Mouse (Mus musculus) layer of hippocampus, postnatal 10 days (tissue): ENCODE results near the gene Mien1. TPM values are rescaled to one million over a fixed set of nuclear protein-coding genes. Genes with fewer than 3 reads are reported as not detected.

Source experiments
- DNase-seq, 2 experiments: peaks; one replicate each; pipeline ENCODE4 v3.0.0; 2021; ENCODE audit warnings: low spot score in 2 of 2
- total RNA-seq, 2 experiments: library from RNA; stranded (reverse); gene quantifications; 2 replicates each; pipeline ENCODE4 v1.2.3; 2021

Gene Mien1
- total RNA-seq, 2 experiments from 2014 or later: 108 to 110 TPM

DNA sequence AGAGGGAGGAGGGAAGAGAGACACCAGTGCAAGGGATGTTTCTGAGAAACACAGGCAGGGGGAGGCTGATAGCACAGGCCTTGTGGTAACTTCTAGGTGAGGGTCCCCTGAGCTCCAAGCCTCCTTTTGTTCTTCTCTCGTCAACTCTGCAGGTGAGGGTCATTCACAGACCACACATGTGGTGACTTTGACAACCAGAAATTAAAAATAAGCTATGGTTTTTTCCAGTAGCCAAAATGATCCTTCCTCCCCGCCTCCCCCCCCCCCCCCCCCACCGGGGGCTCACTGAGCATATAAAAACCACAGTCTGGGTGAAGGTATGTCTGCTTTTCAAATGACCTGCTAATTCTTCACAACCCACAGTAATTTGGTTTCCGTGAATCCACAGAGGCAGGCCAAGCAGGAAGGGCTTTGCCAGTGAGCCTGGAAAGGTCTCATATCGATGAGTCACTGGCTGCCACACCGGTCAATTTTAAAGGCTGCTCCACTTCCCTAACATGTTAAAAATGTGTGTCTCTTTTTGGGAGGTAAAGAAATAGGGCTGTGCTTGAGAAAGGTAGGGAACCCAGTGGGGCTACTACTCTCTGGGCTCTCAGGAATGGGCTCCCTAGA, 22.4 kb upstream of the Mien1 start:
- no peak for DNase-seq

DNA sequence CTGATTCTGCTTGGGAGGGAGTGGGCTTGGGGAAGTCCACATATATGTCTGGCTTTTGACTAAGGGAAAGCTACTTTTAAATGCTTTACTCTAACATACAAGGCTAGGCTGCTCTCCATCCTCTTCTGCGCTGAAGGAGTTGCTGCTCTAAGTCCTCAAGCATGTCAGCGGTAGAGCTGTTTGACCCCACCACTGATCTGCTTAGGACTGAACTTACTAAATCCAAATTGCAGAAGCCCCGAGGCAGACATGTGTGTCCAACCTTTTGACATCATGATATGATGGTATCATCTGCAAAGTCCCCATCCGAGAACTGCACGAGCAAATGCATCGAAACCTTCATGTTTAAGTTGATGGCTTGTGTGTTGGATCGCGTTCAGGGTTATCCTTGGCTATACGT, 21.1 kb upstream of the Mien1 start:
- no peak for DNase-seq

DNA sequence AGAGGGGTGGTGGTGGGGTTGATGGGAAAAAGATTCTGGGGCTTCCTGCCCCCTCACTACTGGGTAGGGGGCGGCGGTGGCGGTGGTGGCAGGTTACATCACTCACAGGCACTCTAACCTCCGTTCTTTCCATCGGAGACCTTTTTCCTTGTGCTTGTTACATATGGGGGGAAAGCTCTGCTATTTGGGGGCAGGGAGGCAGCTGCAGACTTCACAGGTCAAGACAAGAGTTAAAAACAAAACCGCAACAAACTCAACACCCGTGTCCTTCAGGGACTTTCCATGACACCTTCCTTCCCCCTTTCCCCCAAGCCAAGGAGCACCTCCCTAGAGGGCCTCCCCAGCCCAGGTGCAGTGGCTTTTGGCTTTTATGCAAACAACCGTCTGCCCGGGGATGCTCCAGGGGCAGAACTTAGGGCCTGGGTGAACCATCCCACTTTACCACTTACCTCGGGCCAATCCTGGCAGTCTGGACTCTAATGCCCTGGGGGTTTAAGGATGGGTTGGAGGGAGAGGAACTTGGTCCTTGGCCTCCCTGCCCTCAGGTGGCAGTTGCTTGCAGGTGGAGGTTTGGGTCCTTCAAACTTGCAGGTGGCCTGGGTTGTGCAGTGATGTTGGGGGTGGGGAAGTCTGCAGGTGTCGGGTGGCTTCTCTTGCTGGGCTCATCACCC, 20.4 kb upstream of the Mien1 start:
- no peak for DNase-seq

DNA sequence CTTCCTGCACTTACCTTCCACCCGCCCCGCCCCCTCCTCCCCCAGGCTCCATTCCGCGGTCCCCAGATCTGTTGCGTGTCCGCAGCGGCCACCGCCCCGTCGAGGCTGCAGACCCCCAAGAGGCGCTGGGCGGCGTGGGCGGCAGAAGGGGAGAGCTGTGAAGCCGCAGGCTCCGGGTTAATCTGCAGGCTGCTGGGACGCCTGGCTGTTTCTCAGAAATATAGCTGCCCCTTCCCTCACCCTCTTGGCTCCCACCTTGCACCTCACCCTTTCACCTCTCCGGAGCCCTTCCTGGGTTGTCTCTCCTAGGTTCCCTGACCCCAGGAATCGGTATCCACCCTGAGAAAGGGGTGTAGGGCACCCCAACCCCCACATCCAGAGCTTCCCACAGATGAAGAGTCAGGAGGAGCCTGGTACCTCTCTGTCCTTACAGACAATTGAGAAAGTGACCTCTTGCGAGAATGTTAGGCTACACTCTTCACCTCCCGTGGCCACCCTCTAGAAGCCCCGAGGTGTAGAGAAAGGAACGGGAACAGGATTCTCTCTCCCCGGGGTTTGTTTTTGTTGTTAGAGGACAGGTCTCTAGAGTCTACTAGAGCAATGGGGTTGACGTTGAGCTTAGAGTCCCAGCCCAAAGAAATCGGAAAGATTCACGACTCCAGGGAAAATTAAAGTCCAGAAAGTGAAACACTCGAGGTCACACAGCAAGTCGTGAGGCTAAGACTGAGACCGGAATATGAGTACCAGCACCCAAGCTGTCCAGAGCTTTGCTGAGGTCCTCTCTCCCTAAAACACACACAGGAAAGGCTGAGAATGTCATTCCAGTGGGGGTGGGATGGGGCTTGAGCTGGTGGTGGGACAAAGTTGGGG, 19.6 kb upstream of the Mien1 start:
- no peak for DNase-seq

DNA sequence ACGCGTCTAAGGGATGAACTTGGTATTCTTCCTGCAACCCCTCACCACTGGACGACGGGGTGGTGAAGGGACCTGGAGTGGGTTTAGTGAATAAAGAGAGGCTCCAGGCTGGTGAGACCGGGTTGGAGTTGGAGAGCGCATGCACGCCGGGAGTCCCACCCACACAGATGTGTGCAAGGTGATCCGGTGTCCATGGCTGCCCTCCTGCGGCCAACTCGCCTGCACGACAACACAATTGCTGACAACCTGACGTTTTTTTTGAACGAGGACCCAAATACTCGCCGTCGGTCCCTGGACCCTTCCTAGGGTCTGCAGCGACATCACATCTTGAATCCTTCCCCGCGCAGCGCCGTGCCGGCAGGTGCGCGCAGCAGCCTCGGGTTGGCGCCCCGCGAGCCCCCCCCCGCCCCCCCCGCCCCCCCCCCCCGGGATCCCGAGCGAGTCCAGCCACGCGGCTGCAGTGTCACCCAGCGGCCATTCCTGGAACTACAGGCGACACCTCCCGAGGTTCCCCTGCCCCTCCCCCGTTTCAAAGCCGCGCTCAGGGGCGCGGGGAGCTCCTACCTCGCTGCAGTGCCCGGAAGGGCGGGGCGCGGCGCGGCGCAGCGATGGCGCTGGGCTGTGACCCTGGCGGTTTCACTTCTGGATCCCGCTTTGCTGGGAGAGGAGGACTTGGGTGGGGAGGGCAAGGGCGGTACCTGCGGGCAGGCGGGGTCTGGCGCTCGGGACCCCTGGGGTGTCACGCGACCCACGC, 18.8 kb upstream of the Mien1 start:
- peak; percentile 92 to 93 for DNase-seq

DNA sequence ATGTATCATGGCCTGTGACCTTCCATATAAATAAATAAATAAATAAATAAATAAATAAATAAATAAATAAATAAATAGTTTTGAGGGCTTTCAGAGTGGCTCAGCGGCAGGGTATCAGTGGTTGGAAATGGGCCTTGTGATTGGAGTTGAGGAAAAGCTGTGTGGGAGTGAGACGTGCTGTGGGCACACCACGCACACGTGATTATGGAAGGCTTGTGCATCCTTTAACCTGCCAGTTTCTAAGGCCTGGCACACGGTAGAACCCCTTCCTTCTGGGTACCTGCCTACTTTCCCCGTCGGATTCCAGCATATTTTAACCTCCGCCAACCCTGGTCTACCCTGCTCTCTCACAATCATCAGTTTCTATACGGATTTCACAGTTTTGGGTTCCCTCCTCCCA, 18.2 kb upstream of the Mien1 start:
- no peak for DNase-seq

DNA sequence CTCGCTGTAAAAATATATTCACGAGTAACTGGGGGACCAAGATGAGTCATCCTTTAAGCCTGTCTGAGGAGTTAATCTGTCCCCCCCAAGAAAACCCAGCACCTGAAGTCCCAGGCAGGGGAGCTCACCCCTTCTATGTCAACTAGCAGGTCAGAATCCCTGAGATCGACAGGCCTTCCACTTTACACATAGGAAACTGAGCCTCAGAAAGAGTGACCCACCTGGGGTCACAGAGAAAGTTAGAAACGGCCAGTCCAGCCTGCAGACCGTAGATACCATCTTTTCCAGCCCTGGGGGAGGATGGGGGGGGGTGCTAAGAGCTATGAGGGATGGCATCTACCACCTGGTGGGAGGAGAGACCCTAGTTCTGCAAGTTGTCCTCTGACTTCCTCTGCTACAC, 17.8 kb upstream of the Mien1 start:
- DNase-seq: no peak

DNA sequence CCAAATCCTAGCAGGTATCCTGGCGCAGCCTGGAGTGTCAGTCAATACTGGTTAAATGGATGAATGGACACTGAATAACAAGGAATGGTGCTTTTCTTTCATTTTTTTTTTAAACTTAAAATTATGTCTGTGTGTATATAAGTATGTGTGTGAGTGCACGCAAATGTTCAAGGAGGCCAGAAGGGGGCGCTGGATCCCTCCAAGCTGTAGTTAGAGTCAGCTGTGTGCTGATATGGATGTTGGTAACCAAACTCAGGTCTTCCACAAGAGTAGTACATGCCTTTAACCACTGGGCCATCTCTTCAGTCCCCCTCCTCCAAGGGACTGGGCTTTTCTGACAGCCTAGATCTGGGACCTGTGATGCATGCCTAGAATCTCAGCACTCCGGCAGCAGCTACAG, 16.7 kb upstream of the Mien1 start:
- DNase-seq: no peak

DNA sequence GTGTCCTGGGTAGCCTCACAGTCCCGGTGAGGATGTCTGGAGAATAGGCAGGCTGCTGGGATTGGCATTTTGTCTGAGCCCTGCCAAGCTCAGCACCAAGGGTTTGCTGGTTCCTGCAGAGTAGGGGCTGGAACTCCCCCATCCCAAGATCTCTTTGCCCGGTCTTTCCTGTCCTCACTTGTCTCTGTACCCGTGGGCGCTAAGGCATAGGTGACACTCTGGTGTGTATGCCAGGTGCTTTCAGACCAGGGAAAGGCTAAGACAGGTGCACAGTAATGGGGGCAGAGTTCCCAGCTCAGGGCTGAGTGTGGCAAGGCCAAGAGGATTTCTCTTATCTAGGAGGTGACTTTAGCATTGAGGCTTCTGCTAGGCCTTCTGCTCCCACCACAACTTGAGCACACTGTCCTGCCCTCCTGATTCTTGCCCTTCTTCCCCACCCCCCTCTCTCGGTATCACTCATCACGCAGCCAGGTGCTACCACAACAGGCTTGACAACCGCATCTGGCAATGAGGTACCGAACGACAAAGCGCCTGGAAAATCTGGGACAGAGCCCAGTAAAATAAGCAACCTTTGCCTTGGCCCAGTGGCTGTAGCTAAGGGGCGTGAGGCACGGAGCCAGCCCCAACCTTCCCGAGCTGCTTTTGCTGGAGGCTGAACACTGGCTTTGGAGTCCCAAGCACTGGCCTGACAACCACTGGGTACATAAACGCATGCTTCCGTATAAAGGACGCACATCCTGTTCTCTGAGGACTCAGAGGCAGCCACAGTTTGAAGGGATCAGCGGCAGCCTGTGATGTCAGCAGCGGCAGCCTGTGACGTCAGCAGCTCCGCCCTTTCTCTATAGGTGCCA, 11.4 kb upstream of the Mien1 start:
- DNase-seq: no peak

DNA sequence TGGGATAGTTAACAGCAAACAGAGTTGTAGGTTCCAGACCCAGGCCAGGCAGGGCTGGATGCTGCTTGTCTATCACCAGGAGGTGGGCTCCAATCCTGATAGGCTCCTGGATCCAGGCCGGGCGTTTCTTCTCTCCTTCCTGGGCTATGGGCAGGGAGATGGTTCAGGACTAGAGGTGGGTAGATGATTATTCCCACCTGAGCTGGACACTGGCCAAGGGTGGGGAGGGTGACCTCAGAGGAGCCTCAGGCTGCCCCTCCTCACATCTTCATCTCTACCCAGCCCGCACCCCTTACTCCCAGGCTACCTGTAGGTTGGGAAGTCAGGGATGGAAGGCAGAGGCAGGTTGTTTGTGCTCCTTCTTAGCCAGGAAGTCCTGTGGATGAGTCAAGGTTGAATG, 10.6 kb upstream of the Mien1 start:
- DNase-seq: no peak

DNA sequence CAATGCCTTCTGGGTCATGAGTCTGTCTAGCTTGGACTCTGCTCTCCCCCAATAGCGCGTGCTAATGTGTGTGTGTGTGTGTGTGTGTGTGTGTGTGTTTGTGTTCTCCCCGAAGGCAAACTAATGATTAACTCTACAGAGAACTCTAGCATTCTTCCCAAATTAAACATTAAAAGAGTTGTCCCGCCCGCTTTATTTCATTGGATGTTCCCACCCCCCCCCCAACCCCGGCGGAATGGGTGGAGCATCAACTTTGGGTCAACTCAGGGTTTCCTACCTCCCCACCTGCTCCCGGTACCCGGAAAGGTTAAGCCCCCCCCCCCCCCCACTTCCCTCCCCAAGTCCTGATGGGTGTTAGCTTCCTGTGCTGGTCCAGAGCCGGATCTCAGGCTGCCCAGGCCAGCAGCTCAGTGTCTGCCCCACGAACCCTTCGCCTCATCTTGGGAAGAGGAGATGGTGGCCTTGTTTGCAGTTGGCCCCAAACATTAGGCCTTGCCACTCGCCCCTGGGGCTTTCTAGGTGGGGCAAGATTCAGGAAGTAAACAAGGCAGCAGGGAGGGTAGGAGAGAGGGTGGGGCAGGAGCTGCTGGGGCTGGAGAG, 9.5 kb upstream of the Mien1 start:
- no peak for DNase-seq

DNA sequence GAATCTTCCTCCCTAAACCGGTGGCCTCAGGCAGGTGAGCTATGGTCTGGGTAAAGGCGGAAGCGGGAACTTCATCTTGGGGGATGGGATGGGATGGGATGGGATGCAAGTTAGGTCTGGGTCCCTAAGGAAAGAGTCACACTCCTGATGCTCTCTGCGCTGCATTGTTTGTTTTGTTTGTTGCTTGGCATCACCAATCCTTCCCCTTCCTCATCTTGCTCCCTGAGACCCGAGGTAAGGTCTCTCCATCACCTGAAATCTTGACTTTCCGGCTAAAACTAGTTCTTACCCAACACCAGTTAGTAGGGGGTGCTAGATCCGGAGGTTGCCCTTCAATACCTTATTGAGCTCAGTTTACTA, 8.7 kb upstream of the Mien1 start:
- no peak for DNase-seq

DNA sequence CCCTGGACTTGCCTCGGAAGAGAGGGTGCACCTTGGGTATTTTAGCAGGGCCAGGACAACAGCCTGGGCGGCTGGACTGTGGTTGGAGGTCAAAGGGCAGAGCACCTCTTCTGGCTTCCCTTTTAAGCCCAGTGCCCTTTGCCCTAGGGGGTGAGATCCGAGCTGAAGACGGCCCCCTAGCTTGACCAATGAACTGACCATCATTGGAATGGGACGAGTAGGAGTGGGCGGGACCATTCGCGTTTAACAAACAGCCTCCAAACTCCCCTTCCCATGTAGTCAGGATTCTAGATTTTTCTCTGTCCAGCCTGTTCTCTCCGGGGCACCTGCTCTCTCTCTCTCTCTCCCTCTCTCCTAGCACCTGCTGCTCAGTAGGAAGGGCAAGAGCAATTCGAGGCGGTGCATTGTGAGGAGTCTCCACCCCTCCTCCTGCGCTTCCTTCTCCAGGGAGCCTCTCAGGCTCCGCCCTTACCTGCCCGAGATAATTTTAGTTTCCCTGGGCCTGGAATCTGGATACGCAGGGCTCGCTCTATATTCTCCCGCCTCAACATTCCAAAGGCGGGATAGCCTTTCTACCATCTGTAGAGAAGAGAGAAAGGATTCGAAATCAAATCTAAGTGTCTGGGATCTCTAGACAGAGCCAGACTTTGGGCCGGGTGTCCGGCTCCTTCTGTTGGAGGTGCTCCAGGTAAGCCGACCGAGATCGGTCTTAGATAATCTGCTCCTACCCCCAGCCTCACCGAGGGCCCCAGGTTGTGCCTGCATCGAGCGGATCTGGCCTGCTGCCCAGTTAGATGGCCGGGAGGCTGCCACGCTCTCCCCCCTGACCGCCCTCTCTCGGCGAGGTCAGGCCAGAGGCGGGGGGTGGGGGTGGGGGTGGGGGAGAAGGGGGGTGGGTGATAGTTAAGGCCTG, 8.0 kb upstream of the Mien1 start:
- no peak for DNase-seq

DNA sequence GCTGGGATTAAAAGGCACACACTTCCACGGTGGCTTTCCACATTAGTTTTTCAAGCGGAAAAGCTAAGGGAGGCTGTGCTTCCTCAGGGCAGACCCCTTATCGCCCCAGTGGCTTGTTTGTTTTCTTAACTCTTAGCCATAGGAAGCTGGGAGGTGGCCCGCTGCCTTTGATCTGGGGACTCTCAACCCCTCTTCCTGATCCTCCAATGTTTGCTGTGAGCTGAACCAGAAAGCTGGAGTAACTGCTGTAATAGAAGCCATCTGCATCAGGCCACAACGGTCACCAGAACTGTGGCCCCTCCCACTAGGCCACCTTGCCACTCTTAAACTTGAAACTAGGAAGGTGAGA, 7.4 kb upstream of the Mien1 start, which contains the start of gene Grb7:
Grb7 (plus strand) TSS at position 182 of the 349 bp plus-strand sequence.
- DNase-seq: no peak

DNA sequence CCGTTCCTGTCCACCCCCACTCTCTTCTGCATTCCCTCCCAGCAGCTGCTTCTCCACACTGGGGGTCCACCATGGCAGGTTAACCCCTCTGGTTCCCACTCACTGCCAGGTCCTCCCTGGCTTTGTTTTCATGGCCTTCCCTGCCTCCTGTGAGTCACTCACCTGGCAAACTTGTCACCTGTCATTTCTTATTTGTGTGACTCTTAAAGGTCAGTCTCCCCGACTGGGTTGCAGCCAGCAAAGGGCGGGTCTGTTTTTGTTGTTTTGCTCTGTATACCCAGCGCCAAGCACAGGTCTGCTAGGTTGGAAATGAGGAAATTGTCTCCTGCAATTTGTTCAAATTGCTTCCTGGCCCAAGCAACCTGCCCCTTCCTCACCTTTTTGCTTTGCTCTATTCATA, 6.9 kb upstream of the Mien1 start:
- no peak for DNase-seq

DNA sequence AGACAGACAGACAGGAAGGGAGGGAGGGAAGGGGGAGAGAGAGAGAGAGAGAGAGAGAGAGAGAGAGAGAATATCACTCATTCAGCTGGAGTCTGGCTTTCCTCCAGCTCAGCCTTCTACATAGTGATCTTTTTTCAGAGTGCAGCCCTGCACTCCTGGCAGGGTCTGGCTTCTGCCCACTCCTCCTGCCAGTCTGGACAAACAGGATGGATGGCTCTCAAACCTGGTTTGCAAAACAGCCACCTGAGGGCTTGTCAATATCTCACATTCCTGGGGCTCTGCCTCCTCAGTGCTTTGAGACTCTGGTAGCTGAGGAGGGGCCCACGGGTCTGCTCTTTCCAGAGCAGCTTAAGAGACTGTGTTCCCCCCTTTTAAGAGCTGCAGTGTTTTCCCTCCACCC, 6.4 kb upstream of the Mien1 start:
- no peak for DNase-seq

DNA sequence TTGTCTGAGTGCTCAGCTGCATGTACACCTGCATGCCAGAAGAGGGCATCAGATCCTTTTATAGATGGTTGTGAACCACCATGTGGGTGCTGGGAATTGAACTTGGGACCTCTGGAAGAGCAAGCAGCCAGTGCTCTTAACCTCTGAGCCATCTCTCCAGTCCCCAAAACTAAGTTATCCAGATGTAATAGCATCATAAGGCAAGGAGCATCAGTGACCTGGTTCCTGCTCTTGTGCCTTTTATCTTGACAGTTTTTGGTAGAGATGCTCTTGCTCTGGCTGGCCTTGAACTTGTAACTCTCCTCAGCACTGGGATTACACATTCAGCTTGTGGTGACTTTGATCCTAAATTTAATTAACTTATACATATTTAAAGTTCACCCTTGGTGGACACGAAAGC, 4.9 kb upstream of the Mien1 start:
- no peak for DNase-seq

DNA sequence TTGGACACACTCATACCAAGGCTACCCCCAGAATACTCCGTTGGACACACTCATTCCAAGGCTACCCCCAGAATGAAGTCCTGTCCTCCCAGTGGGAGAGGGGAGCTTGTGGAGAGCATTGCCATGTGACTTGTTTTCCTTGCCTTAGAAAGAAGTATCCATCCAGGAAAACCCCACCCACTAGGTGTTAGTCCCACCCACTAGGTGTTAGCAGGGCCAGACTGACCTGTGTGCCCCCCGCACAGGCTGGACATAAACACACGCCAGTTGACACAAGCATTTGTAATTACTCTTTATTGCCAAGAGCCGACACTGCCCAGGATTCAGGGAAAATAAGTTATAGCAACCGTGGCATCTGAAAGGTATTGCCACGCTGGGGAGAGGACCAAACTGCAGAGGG, 1.4 kb downstream of the Mien1 start:
- DNase-seq: no peak

DNA sequence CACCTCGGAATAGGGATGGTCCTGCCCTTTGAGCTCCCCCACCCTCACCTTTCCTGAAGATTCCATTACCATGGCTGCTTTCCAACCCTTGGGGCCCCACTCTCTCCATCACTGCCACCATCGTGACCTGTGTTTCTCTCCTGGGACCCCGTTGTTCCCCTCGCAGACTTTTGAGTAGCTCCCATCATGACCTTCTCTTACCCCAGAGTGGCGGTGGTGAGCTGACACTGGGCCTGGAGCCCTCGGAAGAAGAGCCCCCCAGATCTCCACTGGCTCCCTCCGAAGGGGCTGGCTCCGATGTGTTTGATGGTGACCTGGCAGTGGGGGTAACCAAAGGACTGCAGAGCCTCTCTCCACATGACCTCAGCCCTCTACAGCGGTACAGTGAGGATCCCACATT, 3.1 kb downstream of the Mien1 start:
- DNase-seq: no peak
